Mouse (Mus musculus): Measurements from ENCODE around the gene Cfap97d2. TPM values are rescaled to one million over a fixed set of nuclear protein-coding genes. Genes with fewer than 3 reads are reported as not detected.

The Cfap97d2 gene
- total RNA-seq (2023; ENCODE audit: inconsistent age): not detected in 4 replicates

DNA sequence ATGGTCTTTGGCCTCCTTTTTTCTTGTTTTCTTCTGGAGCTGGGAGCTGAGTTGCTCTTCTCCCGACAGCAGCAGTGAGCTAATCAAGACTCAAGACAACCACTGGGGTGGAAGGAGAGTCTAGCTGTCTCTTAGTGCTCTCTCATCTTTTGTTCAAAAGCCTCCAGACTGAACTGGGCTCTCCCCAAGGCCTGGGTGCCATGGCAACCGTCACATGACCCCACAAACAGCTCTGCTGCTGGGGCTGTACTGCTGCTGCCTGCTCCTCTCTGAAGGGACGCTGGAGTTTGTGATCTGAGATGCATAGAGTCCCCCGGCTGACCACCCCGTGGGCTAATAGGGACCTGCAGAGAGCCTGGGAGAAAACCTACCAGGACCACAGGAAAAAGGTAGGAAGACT lies at the start of gene Cfap97d2:
Gene Cfap97d2 (plus strand): TSS at position 222 of the 400 bp plus-strand sequence.

GRCm38 (mm10) chr8:13677413-13677883 lies 28.2 kb upstream of the Cfap97d2 start, which contains the start of gene Rasa3:
Gene Rasa3, minus strand, starts transcription at chr8:13677603.

GRCm38 (mm10) chr8:13756982-13757804 lies 51.5 kb downstream of the Cfap97d2 start, which contains the start of gene Cdc16:
Gene Cdc16, plus strand, starts transcription at chr8:13757676.

DNA sequence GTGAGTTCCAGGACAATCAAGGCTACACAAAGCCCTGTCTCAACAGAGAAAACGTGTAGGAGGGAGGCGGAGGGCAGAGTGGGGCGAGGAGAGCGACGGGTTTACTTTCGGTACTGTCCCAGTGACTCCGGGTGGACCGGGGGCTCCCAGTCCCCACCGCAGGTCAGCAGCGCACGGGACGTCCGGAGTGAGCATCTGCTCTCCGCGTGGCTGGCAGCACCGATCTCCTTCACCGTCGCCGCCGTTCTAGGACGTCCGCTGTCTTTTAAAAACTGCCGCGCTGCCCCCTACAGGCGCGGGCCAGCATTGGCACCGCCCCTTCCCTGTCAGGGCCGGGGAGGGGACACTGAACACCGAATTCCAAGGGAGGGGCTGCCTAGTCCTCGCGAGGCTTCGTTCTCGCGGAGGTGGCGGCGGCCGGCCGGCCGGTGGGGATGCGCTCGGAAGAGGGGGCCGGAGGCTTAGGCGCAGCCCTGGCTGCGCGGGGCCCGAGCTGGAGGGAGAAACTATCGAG lies 79.6 kb downstream of the Cfap97d2 start, which contains the start of gene Upf3a:
Gene Upf3a (plus strand): TSS at position 366 of the 514 bp plus-strand sequence.

Other genes with a start within 250 kb of the Cfap97d2 start
- 0.39 to 0.60 TPM (median 0.51 TPM) in 4 replicates for gene Gas6, start 211.4 kb upstream of the Cfap97d2 start, total RNA-seq (2023; ENCODE audit: inconsistent age)
- 5.5 to 9.2 TPM (median 7.3 TPM) in 4 replicates for gene 1700029H14Rik, start 143.4 kb upstream of the Cfap97d2 start, total RNA-seq (2023; ENCODE audit: inconsistent age)
- 305 to 356 TPM (median 325 TPM) in 4 replicates for gene Rasa3, start 28.3 kb upstream of the Cfap97d2 start, total RNA-seq (2023; ENCODE audit: inconsistent age)
- gene Cdc16, start 51.8 kb downstream of the Cfap97d2 start, total RNA-seq (2023; ENCODE audit: inconsistent age): 40.1 to 48.9 TPM (median 44.5 TPM) in 4 replicates
- gene Upf3a, start 79.7 kb downstream of the Cfap97d2 start, total RNA-seq (2023; ENCODE audit: inconsistent age): 28.6 to 30.3 TPM (median 30.3 TPM) in 4 replicates
- not detected in 4 replicates for gene AF366264, start 132.5 kb downstream of the Cfap97d2 start, total RNA-seq (2023; ENCODE audit: inconsistent age)
- gene Champ1, start 163.8 kb downstream of the Cfap97d2 start, total RNA-seq (2023; ENCODE audit: inconsistent age): 22.6 to 27.5 TPM (median 23.2 TPM) in 4 replicates
- 0.81 to 2.8 TPM (median 1.8 TPM) in 4 replicates for gene Coprs, start 184.4 kb downstream of the Cfap97d2 start, total RNA-seq (2023; ENCODE audit: inconsistent age)